Mouse (Mus musculus) embryonic facial prominence, embryonic 15.5 days (tissue): Measurements from ENCODE around the gene Eps8. TPM values are rescaled to one million over a fixed set of nuclear protein-coding genes. Genes with fewer than 3 reads are reported as not detected.

Source experiments
- ATAC-seq: fragments of 200-750 bp; cut with Nextera tagmentation; 2 replicates; pipeline ENCODE4 v1.8.0; 2017; ENCODE audit warnings: low read depth, moderate TSS enrichment; ENCODE audit not compliant: insufficient number of reproducible peaks, low FRiP score, low TSS enrichment
- H3K27ac ChIP-seq: fragments of 300-500 bp; sonication (generic); replicated peaks from 2 replicates; pipeline ENCODE4 v1.5.1; 2015; ENCODE audit warnings: mild to moderate bottlenecking, inconsistent platforms
- H3K27me3 ChIP-seq: fragments of 300-500 bp; sonication (generic); 2 replicates; pipeline ENCODE4 v1.6.1; 2015; ENCODE audit warnings: inconsistent platforms
- H3K36me3 ChIP-seq: fragments of 300-500 bp; sonication (generic); 2 replicates; pipeline ENCODE4 v1.6.1; 2015; ENCODE audit warnings: mild to moderate bottlenecking, inconsistent platforms
- H3K4me1 ChIP-seq: fragments of 300-500 bp; sonication (generic); 2 replicates; pipeline ENCODE4 v1.6.1; 2015; ENCODE audit warnings: inconsistent platforms
- H3K4me2 ChIP-seq: fragments of 300-500 bp; sonication (generic); replicated peaks from 2 replicates; pipeline ENCODE4 v1.6.1; 2015; ENCODE audit warnings: mild to moderate bottlenecking, inconsistent platforms
- H3K4me3 ChIP-seq: fragments of 300-500 bp; sonication (generic); replicated peaks from 2 replicates; pipeline ENCODE4 v1.5.1; 2015; ENCODE audit warnings: mild to moderate bottlenecking, inconsistent platforms
- H3K9ac ChIP-seq: fragments of 300-500 bp; sonication (generic); 2 replicates; pipeline ENCODE4 v1.6.1; 2015; ENCODE audit warnings: inconsistent platforms
- H3K9me3 ChIP-seq: fragments of 300-500 bp; sonication (generic); replicated peaks from 2 replicates; pipeline ENCODE4 v1.6.1; 2016; ENCODE audit warnings: inconsistent platforms
- WGBS: fragments of 180-500 bp; shearing (Covaris S2); methylation state at CpG from one replicate; pipeline ENCODE4 v1.1.7; 2015; 5-methylcytosine and 5-hydroxymethylcytosine counted together
- polyA plus RNA-seq: library from polyadenylated mRNA; unstranded; fragments of >200 nt; fragmentation: Nextera tagmentation; extraction: Ambion mirVana; gene quantifications from 2 replicates; pipeline ENCODE4 v1.2.1, GENCODE M21; 2015

The Eps8 gene
- polyA plus RNA-seq, 1 experiment from 2014 or later = 30.9 TPM

GRCm38 (mm10) chr6:137512753-137513152 is 141.9 kb downstream of the Eps8 start:
- no peak overlapping the region for H3K4me3 ChIP-seq
- no peak overlapping the region for H3K9ac ChIP-seq
- WGBS = 82% methylated on average over 5 of the region's 5 CpGs
- H3K36me3 ChIP-seq = peaks cover 19% of the 10 kb centered on the region
- no peaks in the 10 kb centered on the region for H3K4me1 ChIP-seq
- H3K27me3 ChIP-seq = no peaks in the 10 kb centered on the region
- no peak for ATAC-seq
- H3K27ac ChIP-seq = no peak overlapping the region
- no peaks in the 10 kb centered on the region for H3K9me3 ChIP-seq
- H3K4me2 ChIP-seq = no peak overlapping the region

- no peaks in the 10 kb centered on the region for H3K9me3 ChIP-seq
- H3K27me3 ChIP-seq = no peaks in the 10 kb centered on the region
- H3K36me3 ChIP-seq = peaks cover 30% of the 10 kb centered on the region
- H3K27ac ChIP-seq = no peak overlapping the region
- WGBS = 75% methylated on average over 14 of the region's 14 CpGs
- ATAC-seq = no peak
- no peak overlapping the region for H3K4me2 ChIP-seq
- no peak overlapping the region for H3K9ac ChIP-seq
- no peaks in the 10 kb centered on the region for H3K4me1 ChIP-seq
- no peak overlapping the region for H3K4me3 ChIP-seq
Observed at GRCm38 (mm10) chr6:137509341-137510045, 145.2 kb downstream of the Eps8 start.

DNA sequence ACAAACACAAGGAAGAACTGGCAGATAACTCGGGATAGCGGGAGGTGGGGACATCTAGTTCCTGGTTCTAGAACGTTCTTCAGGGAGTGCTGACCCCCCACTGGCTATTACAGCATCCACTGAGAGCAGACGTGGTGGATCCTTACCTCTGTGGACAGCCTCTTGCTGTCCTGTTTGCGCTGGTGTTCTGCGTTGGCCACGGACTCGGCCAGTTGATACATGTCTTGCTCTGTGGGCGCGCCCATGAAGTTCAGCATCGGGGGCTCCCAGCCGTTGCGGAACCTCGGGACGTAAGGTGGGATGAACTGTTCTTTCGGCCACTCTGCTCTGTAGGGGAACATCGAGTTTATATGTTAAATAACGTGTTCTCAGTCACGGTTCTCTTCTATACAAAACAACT is 145.7 kb downstream of the Eps8 start:
- peaks cover 29% of the 10 kb centered on the region for H3K36me3 ChIP-seq
- no peak overlapping the region for H3K4me2 ChIP-seq

GRCm38 (mm10) chr6:137506563-137506962 is 148.1 kb downstream of the Eps8 start:
- WGBS = 92% methylated on average over 7 of the region's 7 CpGs
- no peak overlapping the region for H3K9ac ChIP-seq

More for the DNA sequence above, 145.7 kb downstream of the Eps8 start:
- H3K9ac ChIP-seq = no peak overlapping the region
- H3K27me3 ChIP-seq = no peaks in the 10 kb centered on the region
- no peaks in the 10 kb centered on the region for H3K9me3 ChIP-seq
- WGBS = 94% methylated on average over 19 of the region's 19 CpGs
- ATAC-seq = no peak
- H3K4me1 ChIP-seq = no peaks in the 10 kb centered on the region
- H3K27ac ChIP-seq = no peak overlapping the region
- no peak overlapping the region for H3K4me3 ChIP-seq

GRCm38 (mm10) chr6:137505555-137506227 is 149.0 kb downstream of the Eps8 start:
- no peak overlapping the region for H3K9ac ChIP-seq
- WGBS = 83% methylated on average over 3 of the region's 3 CpGs
- H3K36me3 ChIP-seq = peaks cover 27% of the 10 kb centered on the region

More at GRCm38 (mm10) chr6:137506563-137506962, 148.1 kb downstream of the Eps8 start:
- H3K27me3 ChIP-seq = no peaks in the 10 kb centered on the region
- no peaks in the 10 kb centered on the region for H3K4me1 ChIP-seq
- H3K36me3 ChIP-seq = peaks cover 25% of the 10 kb centered on the region
- no peak overlapping the region for H3K4me2 ChIP-seq
- H3K4me3 ChIP-seq = no peak overlapping the region
- no peak overlapping the region for H3K27ac ChIP-seq
- ATAC-seq = no peak
- H3K9me3 ChIP-seq = no peaks in the 10 kb centered on the region

DNA sequence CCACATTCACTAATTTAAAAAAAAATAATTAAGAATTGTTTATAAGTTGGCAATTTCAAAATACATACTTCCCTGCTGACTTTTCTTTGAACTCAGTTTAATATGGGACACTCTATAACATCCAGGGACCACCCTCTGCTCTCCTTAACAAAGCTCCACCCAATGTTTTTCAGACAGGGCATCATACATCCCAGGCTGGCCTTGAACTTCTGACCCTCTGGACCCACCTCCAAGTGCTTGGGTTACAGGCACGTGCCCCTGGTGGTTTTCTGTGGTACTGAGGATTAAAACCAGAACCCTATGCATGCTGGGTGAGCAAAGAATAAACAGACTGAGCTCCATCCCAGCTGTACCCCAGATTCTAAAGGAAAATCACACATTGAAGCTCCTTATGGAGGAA is 150.6 kb downstream of the Eps8 start:
- Histone ChIP-seq H3K4me1 (no peaks in the 10 kb centered on the region), H3K36me3 (peaks cover 30% of the 10 kb centered on the region), H3K9me3 (no peaks in the 10 kb centered on the region), H3K4me3 (no peak overlapping the region), H3K27me3 (no peaks in the 10 kb centered on the region), H3K9ac (no peak overlapping the region), H3K4me2 (no peak overlapping the region), H3K27ac (no peak overlapping the region)
- no peak for ATAC-seq
- 31% methylated on average over 1 of the region's 1 CpGs for WGBS

More at GRCm38 (mm10) chr6:137505555-137506227, 149.0 kb downstream of the Eps8 start:
- H3K27me3 ChIP-seq = no peaks in the 10 kb centered on the region
- no peak overlapping the region for H3K4me2 ChIP-seq
- H3K4me3 ChIP-seq = no peak overlapping the region
- no peaks in the 10 kb centered on the region for H3K4me1 ChIP-seq
- H3K27ac ChIP-seq = no peak overlapping the region
- ATAC-seq = no peak
- no peaks in the 10 kb centered on the region for H3K9me3 ChIP-seq

- Histone ChIP-seq H3K4me1 (no peaks in the 10 kb centered on the region), H3K27ac (no peak overlapping the region), H3K36me3 (peaks cover 25% of the 10 kb centered on the region), H3K4me3 (no peak overlapping the region), H3K4me2 (no peak overlapping the region), H3K27me3 (no peaks in the 10 kb centered on the region), H3K9ac (no peak overlapping the region), H3K9me3 (no peaks in the 10 kb centered on the region)
- ATAC-seq = no peak
- 89% methylated on average over 8 of the region's 8 CpGs for WGBS
Observed at GRCm38 (mm10) chr6:137503462-137503861, 151.2 kb downstream of the Eps8 start.

DNA sequence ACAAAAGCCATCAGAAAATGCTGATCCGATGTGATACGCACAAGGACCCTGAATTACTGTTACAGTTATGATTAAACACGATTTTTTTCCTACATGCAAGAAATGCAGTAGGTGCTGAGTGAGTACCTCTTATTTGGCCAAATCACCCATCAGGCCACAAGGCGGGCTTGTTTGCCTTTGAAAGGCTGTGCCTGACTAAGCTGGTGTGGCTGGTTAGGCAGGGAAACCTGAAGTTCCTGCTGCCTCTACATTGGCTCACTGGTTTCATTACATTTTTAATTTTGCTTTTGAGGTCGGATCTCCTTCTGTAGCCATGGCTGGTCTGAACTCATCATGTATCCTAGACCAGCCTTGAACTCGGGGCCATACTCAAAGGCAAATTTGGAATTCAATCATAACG is 151.7 kb downstream of the Eps8 start:
- no peak overlapping the region for H3K9ac ChIP-seq
- no peak overlapping the region for H3K27ac ChIP-seq
- H3K4me3 ChIP-seq = no peak overlapping the region
- no peak overlapping the region for H3K4me2 ChIP-seq
- H3K36me3 ChIP-seq = peaks cover 21% of the 10 kb centered on the region; the same call in 1 of the 2 replicates
- no peaks in the 10 kb centered on the region for H3K27me3 ChIP-seq
- H3K4me1 ChIP-seq = no peaks in the 10 kb centered on the region
- 86% methylated on average over 7 of the region's 7 CpGs for WGBS
- H3K9me3 ChIP-seq = no peaks in the 10 kb centered on the region
- ATAC-seq = no peak

GRCm38 (mm10) chr6:137498781-137499180 is 155.9 kb downstream of the Eps8 start:
- no peaks in the 10 kb centered on the region for H3K4me1 ChIP-seq
- WGBS = 76% methylated on average over 6 of the region's 6 CpGs

DNA sequence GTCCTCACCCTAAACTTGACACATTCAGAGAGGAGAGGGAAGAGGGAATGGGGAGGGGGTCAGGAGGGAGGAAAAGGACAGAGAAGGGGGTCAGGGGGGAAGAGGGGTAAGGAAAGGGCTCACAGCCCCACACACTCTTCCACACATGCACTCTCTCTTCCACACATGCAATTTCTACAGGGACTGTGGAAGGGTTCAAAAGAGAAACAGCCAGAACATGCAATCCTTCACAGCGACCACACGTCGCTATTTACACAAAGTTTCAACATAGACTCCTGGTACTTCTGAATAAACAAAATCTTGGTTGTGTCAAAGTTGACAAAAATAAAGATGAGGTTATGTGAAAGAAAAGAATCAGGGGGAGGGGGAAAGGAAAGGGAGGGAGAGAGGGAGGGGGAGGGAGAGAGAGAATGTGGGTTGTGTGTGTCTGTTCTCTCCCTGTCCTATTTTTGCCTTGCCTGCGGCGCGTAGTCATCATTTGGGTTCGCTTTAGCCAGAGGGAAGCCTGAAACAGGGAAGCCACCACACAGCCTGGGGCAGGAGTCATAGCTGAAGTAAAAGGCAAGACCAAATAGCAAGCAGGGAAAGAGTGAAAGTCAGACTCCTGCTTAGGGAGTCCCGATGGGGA is 157.4 kb downstream of the Eps8 start:
- H3K27me3 ChIP-seq = no peaks in the 10 kb centered on the region
- H3K4me2 ChIP-seq = no peak overlapping the region
- ATAC-seq = no peak
- no peak overlapping the region for H3K9ac ChIP-seq
- H3K27ac ChIP-seq = no peak overlapping the region
- no peaks in the 10 kb centered on the region for H3K4me1 ChIP-seq
- 68% methylated on average over 8 of the region's 8 CpGs for WGBS
- no peak overlapping the region for H3K4me3 ChIP-seq
- H3K9me3 ChIP-seq = no peaks in the 10 kb centered on the region
- peaks cover 6% of the 10 kb centered on the region; the same call in 1 of the 2 replicates for H3K36me3 ChIP-seq

More at GRCm38 (mm10) chr6:137498781-137499180, 155.9 kb downstream of the Eps8 start:
- Histone ChIP-seq H3K4me2 (no peak overlapping the region), H3K9me3 (no peaks in the 10 kb centered on the region), H3K36me3 (peaks cover 6% of the 10 kb centered on the region; the same call in 1 of the 2 replicates), H3K27ac (no peak overlapping the region), H3K9ac (no peak overlapping the region), H3K4me3 (no peak overlapping the region), H3K27me3 (no peaks in the 10 kb centered on the region)
- ATAC-seq = no peak

- peaks cover 6% of the 10 kb centered on the region; the same call in 1 of the 2 replicates for H3K36me3 ChIP-seq
- H3K9me3 ChIP-seq = no peaks in the 10 kb centered on the region
- no peaks in the 10 kb centered on the region for H3K27me3 ChIP-seq
- H3K27ac ChIP-seq = no peak overlapping the region
- H3K4me3 ChIP-seq = no peak overlapping the region
- H3K4me1 ChIP-seq = no peaks in the 10 kb centered on the region
- WGBS = 93% methylated on average over 2 of the region's 2 CpGs
- no peak overlapping the region for H3K4me2 ChIP-seq
- no peak overlapping the region for H3K9ac ChIP-seq
- no peak for ATAC-seq
Observed at GRCm38 (mm10) chr6:137496562-137496961, 158.1 kb downstream of the Eps8 start.
